11 mouse cellular contexts compared by ENCODE assay signal in the genomic region with DNA sequence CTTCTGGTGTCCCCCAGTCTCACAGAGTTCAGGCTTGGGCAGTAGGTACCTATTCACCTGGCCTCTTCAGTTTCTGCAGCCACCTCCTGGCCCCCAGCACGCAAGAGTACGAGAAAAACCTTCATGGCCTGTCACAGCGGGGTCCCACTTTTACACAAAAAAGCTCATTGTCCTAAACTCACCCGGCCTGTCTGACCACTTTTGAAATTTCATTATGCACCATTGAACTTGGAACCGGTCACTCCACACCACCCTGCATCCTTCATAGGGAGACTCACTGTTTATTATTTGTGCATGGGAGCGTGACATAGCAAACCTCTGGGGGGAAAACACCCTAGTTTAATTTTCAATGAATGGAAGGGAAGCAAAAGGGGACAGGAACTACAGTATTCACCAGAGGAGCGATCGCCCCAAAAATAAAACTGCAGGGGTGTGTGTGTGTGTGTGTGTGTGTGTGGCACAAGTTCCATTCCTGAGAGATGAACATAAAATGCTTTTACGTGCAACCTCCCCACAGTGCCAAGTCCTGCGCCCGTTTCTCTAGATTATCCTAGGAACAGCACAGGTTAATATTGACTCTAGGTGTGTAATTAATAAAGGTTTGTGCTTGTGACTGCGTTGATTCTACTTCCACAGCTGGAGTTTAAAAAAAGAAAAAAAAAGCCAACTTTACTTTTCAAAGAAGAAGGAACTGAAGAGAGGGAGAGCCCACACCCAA. TPM values are rescaled to one million over a fixed set of nuclear protein-coding genes. Genes with fewer than 3 reads are reported as not detected.
DNase-seq lines count a peak whose midpoint lies in the region; ATAC-seq and TF ChIP-seq lines count a peak whose summit lies in the region.
"Had no signal": no experiment of that assay in that cellular context is flagged by ENCODE, and none has a peak within 500 bp of the region (broad histone marks: within the 10 kb centered on the region; RNA-seq: fewer than 3 reads in every experiment).

No protein-coding gene starts in this region.

- H3K4me3 ChIP-seq in forebrain, embryonic 10.5 days, result no peak overlapping the region
- no peak overlapping the region for H3K4me3 ChIP-seq in forebrain, embryonic 12.5 days (replicated peaks)
- H3K4me3 ChIP-seq in midbrain, embryonic 11.5 days (ENCODE audit: low read depth, low read length), result no peak overlapping the region
- H3K4me3 ChIP-seq in midbrain, postnatal 0 days (ENCODE audit: low read depth, low read length), result no peak overlapping the region
- no peak overlapping the region for H3K4me3 ChIP-seq in kidney, embryonic 16.5 days (ENCODE audit: low read length)
- H3K4me3 ChIP-seq in stomach, postnatal 0 days (ENCODE audit: low read depth, low read length), result no peak overlapping the region
- H3K4me3 ChIP-seq: heart, embryonic 10.5 days; limb, embryonic 15.5 days; megakaryocyte, embryonic 14.5 days had no signal

- DNase-seq in forebrain, embryonic 10.5 days (ENCODE audit: extremely low spot score, low spot score), result no peak
- peak; percentile 61 for DNase-seq in midbrain, embryonic 11.5 days (ENCODE audit: low spot score, missing footprints)
- no peak for DNase-seq in midbrain, postnatal 0 days (ENCODE audit: low spot score)
- peak; percentile 23 for DNase-seq in stomach, postnatal 0 days (ENCODE audit: low spot score)
- no peak for DNase-seq in gastrocnemius, postnatal 25 days
- no peak for DNase-seq in spleen, adult 18-20 months

- TF ChIP-seq CTCF in midbrain, postnatal 0 days (IDR thresholded peaks at IDR 0.05), result no peak
- no peak for TF ChIP-seq CTCF in stomach, postnatal 0 days (IDR thresholded peaks at IDR 0.05; ENCODE audit: low read depth)

- no peaks in the 10 kb centered on the region for H3K27me3 ChIP-seq in forebrain, embryonic 10.5 days (ENCODE audit: poor library complexity, severe bottlenecking)
- no peaks in the 10 kb centered on the region for H3K27me3 ChIP-seq in forebrain, embryonic 12.5 days
- no peaks in the 10 kb centered on the region for H3K27me3 ChIP-seq in midbrain, embryonic 11.5 days (ENCODE audit: control insufficient read depth, insufficient read depth, low read length)
- H3K27me3 ChIP-seq in midbrain, postnatal 0 days (ENCODE audit: insufficient read depth, low read length), result no peaks in the 10 kb centered on the region
- H3K27me3 ChIP-seq in kidney, embryonic 16.5 days (ENCODE audit: insufficient read depth, low read length), result no peaks in the 10 kb centered on the region
- no peaks in the 10 kb centered on the region for H3K27me3 ChIP-seq in stomach, postnatal 0 days (ENCODE audit: control insufficient read depth, insufficient read depth, low read length)
- H3K27me3 ChIP-seq: limb, embryonic 15.5 days; megakaryocyte, embryonic 14.5 days had no signal

- 67% methylated on average over 12 of the region's 12 CpGs for WGBS in forebrain, embryonic 10.5 days
- 54% methylated on average over 12 of the region's 12 CpGs for WGBS in forebrain, embryonic 12.5 days
- WGBS in midbrain, embryonic 11.5 days, result 74% methylated on average over 12 of the region's 12 CpGs
- WGBS in midbrain, postnatal 0 days, result 66% methylated on average over 12 of the region's 12 CpGs
- 66% methylated on average over 12 of the region's 12 CpGs for WGBS in kidney, embryonic 16.5 days
- 58% methylated on average over 12 of the region's 12 CpGs for WGBS in stomach, postnatal 0 days

- no peak for TF ChIP-seq EP300 in stomach, postnatal 0 days (optimal IDR thresholded peaks at IDR 0.05)

- H3K36me3 ChIP-seq in forebrain, embryonic 10.5 days (replicated peaks), result peaks cover 11% of the 10 kb centered on the region
- H3K36me3 ChIP-seq in forebrain, embryonic 12.5 days (replicated peaks), result peaks cover 8% of the 10 kb centered on the region
- H3K36me3 ChIP-seq in midbrain, embryonic 11.5 days (ENCODE audit: control insufficient read depth, insufficient read depth, low read length), result peaks cover 2% of the 10 kb centered on the region; the same call in 1 of the 2 replicates
- H3K36me3 ChIP-seq in midbrain, postnatal 0 days (ENCODE audit: insufficient read depth, low read length), result 0 out of 2 replicates have a peak, but pooled peaks cover 3% of the 10 kb centered on the region
- H3K36me3 ChIP-seq in kidney, embryonic 16.5 days (ENCODE audit: insufficient read depth, low read length), result peaks cover 5% of the 10 kb centered on the region
- peaks cover 2% of the 10 kb centered on the region; the same call in 1 of the 2 replicates for H3K36me3 ChIP-seq in stomach, postnatal 0 days (ENCODE audit: control insufficient read depth, insufficient read depth, low read length)

- no peak overlapping the region for H3K9ac ChIP-seq in forebrain, embryonic 12.5 days
- no peak overlapping the region for H3K9ac ChIP-seq in midbrain, embryonic 11.5 days (ENCODE audit: low read length)
- H3K9ac ChIP-seq in midbrain, postnatal 0 days (replicated peaks; ENCODE audit: low read length, poor library complexity, severe bottlenecking), result no peak overlapping the region
- no peak overlapping the region for H3K9ac ChIP-seq in kidney, embryonic 16.5 days (replicated peaks; ENCODE audit: low read length)
- H3K9ac ChIP-seq in stomach, postnatal 0 days (ENCODE audit: low read length), result no peak overlapping the region
- H3K9ac ChIP-seq: limb, embryonic 15.5 days had no signal

- peak overlapping the region; percentile 51 for H3K27ac ChIP-seq in forebrain, embryonic 10.5 days
- H3K27ac ChIP-seq in forebrain, embryonic 12.5 days, result no peak overlapping the region
- H3K27ac ChIP-seq in midbrain, embryonic 11.5 days (ENCODE audit: low read depth, low read length), result no peak overlapping the region
- no peak overlapping the region for H3K27ac ChIP-seq in midbrain, postnatal 0 days (ENCODE audit: low read depth, low read length)
- peak overlapping the region; percentile 78 for H3K27ac ChIP-seq in kidney, embryonic 16.5 days (ENCODE audit: low read length)
- H3K27ac ChIP-seq in stomach, postnatal 0 days (replicated peaks), result no peak overlapping the region
- H3K27ac ChIP-seq: heart, embryonic 10.5 days; limb, embryonic 15.5 days had no signal

- H3K9me3 ChIP-seq in forebrain, embryonic 10.5 days, result peaks cover 11% of the 10 kb centered on the region
- H3K9me3 ChIP-seq in forebrain, embryonic 12.5 days, result peaks cover 4% of the 10 kb centered on the region; the same call in 1 of the 2 replicates
- H3K9me3 ChIP-seq in midbrain, embryonic 11.5 days (ENCODE audit: control insufficient read depth, low read length), result 0 out of 2 replicates have a peak, but pooled peaks cover 3% of the 10 kb centered on the region
- no peaks in the 10 kb centered on the region for H3K9me3 ChIP-seq in midbrain, postnatal 0 days (ENCODE audit: low read length)
- H3K9me3 ChIP-seq in kidney, embryonic 16.5 days (ENCODE audit: low read length), result peaks cover 6% of the 10 kb centered on the region
- no peaks in the 10 kb centered on the region for H3K9me3 ChIP-seq in stomach, postnatal 0 days (ENCODE audit: control insufficient read depth, low read length)
- H3K9me3 ChIP-seq: limb, embryonic 15.5 days had no signal

- ATAC-seq in forebrain, embryonic 12.5 days (ENCODE audit: low FRiP score), result no peak
- no peak for ATAC-seq in midbrain, embryonic 11.5 days (ENCODE audit: low FRiP score)
- no peak for ATAC-seq in midbrain, postnatal 0 days (ENCODE audit: low FRiP score)
- ATAC-seq in kidney, embryonic 16.5 days (ENCODE audit: low FRiP score, low TSS enrichment), result peak; percentile 92
- ATAC-seq in stomach, postnatal 0 days (ENCODE audit: low FRiP score, low TSS enrichment), result peak; percentile 59; the same call in 1 of the 2 replicates

- H3K4me1 ChIP-seq in forebrain, embryonic 10.5 days, result peaks cover 17% of the 10 kb centered on the region
- peaks cover 9% of the 10 kb centered on the region for H3K4me1 ChIP-seq in forebrain, embryonic 12.5 days
- H3K4me1 ChIP-seq in midbrain, embryonic 11.5 days (ENCODE audit: control insufficient read depth, insufficient read depth, low read length), result no peaks in the 10 kb centered on the region
- H3K4me1 ChIP-seq in midbrain, postnatal 0 days (ENCODE audit: insufficient read depth, low read length), result no peaks in the 10 kb centered on the region
- H3K4me1 ChIP-seq in kidney, embryonic 16.5 days (ENCODE audit: insufficient read depth, low read length), result peaks cover 3% of the 10 kb centered on the region
- H3K4me1 ChIP-seq in stomach, postnatal 0 days (replicated peaks; ENCODE audit: control insufficient read depth, insufficient read depth), result no peaks in the 10 kb centered on the region
- H3K4me1 ChIP-seq: heart, embryonic 10.5 days; limb, embryonic 15.5 days; megakaryocyte, embryonic 14.5 days had no signal

- no peak overlapping the region for H3K4me2 ChIP-seq in forebrain, embryonic 12.5 days
- no peak overlapping the region for H3K4me2 ChIP-seq in midbrain, embryonic 11.5 days
- no peak overlapping the region for H3K4me2 ChIP-seq in midbrain, postnatal 0 days (ENCODE audit: low read depth, low read length, poor library complexity, severe bottlenecking)
- H3K4me2 ChIP-seq in kidney, embryonic 16.5 days (replicated peaks; ENCODE audit: low read depth, low read length), result peak overlapping the region; percentile 33
- no peak overlapping the region for H3K4me2 ChIP-seq in stomach, postnatal 0 days (replicated peaks; ENCODE audit: low read depth)
- H3K4me2 ChIP-seq: limb, embryonic 15.5 days had no signal

RNA-seq across cellular contexts. Expression of a gene that starts 36.4 kb away (rescaled TPM):
- polyA plus RNA-seq in forebrain, embryonic 10.5 days (2016; fragmentation: Nextera tagmentation; extraction: Ambion mirVana), result 20.0 and 25.1 TPM in 2 replicates
- 49.4 and 50.5 TPM in 2 replicates for polyA plus RNA-seq in forebrain, embryonic 12.5 days (2016; fragmentation: Nextera tagmentation; extraction: Ambion mirVana)
- 30.3 and 34.3 TPM in 2 replicates for polyA plus RNA-seq in midbrain, embryonic 11.5 days (2014; fragmentation: Nextera tagmentation; extraction: Ambion mirVana)
- total RNA-seq in midbrain, postnatal 0 days (2014; rRNA removed), result 123 and 125 TPM in 2 replicates
- polyA plus RNA-seq in midbrain, postnatal 0 days (2015; fragmentation: Nextera tagmentation; extraction: Ambion mirVana), result 35.7 and 42.8 TPM in 2 replicates
- 9.4 and 13.8 TPM in 2 replicates for polyA plus RNA-seq in kidney, embryonic 16.5 days (2015; fragmentation: Nextera tagmentation; extraction: Ambion mirVana)
- polyA plus RNA-seq in stomach, postnatal 0 days (2015; fragmentation: Nextera tagmentation; extraction: Ambion mirVana), result 5.1 and 5.7 TPM in 2 replicates
- 1 to 10 TPM; 6.7 to 9.2 TPM for total RNA-seq in gastrocnemius, postnatal 25 days (2021)

RNA-seq across cellular contexts. Expression of a gene that starts 50.8 kb away (rescaled TPM):
- polyA plus RNA-seq in forebrain, embryonic 10.5 days (2016; fragmentation: Nextera tagmentation; extraction: Ambion mirVana), result 35.5 and 36.0 TPM in 2 replicates
- 46.0 and 46.8 TPM in 2 replicates for polyA plus RNA-seq in forebrain, embryonic 12.5 days (2016; fragmentation: Nextera tagmentation; extraction: Ambion mirVana)
- 47.0 and 47.8 TPM in 2 replicates for polyA plus RNA-seq in midbrain, embryonic 11.5 days (2014; fragmentation: Nextera tagmentation; extraction: Ambion mirVana)
- total RNA-seq in midbrain, postnatal 0 days (2014; rRNA removed), result 44.1 and 56.0 TPM in 2 replicates
- polyA plus RNA-seq in midbrain, postnatal 0 days (2015; fragmentation: Nextera tagmentation; extraction: Ambion mirVana), result 28.5 and 29.3 TPM in 2 replicates
- polyA plus RNA-seq in kidney, embryonic 16.5 days (2015; fragmentation: Nextera tagmentation; extraction: Ambion mirVana), result 36.7 and 38.8 TPM in 2 replicates
- polyA plus RNA-seq in stomach, postnatal 0 days (2015; fragmentation: Nextera tagmentation; extraction: Ambion mirVana), result 14.8 and 14.9 TPM in 2 replicates
- total RNA-seq in gastrocnemius, postnatal 25 days (2021), result 10 to 100 TPM; 15.5 to 17.1 TPM

RNA-seq across cellular contexts. Expression of a gene that starts 51.0 kb away (rescaled TPM):
- polyA plus RNA-seq in forebrain, embryonic 10.5 days (2016; fragmentation: Nextera tagmentation; extraction: Ambion mirVana), result 51.2 and 54.0 TPM in 2 replicates
- polyA plus RNA-seq in forebrain, embryonic 12.5 days (2016; fragmentation: Nextera tagmentation; extraction: Ambion mirVana), result 44.8 and 47.9 TPM in 2 replicates
- 49.0 and 50.5 TPM in 2 replicates for polyA plus RNA-seq in midbrain, embryonic 11.5 days (2014; fragmentation: Nextera tagmentation; extraction: Ambion mirVana)
- 13.4 and 24.1 TPM in 2 replicates for total RNA-seq in midbrain, postnatal 0 days (2014; rRNA removed)
- polyA plus RNA-seq in midbrain, postnatal 0 days (2015; fragmentation: Nextera tagmentation; extraction: Ambion mirVana), result 27.2 and 31.5 TPM in 2 replicates
- polyA plus RNA-seq in kidney, embryonic 16.5 days (2015; fragmentation: Nextera tagmentation; extraction: Ambion mirVana), result 38.2 and 38.6 TPM in 2 replicates
- polyA plus RNA-seq in stomach, postnatal 0 days (2015; fragmentation: Nextera tagmentation; extraction: Ambion mirVana), result 28.1 and 37.1 TPM in 2 replicates
- 10 to 100 TPM; 27.2 to 35.8 TPM for total RNA-seq in gastrocnemius, postnatal 25 days (2021)

Comparison
In these comparisons a context has a peak if more than half of its experiments do, and no peak if none do; other contexts are left out.
1. DNase-seq: peak in midbrain, embryonic 11.5 days (single experiment) and stomach, postnatal 0 days (single experiment); none in forebrain, embryonic 10.5 days (single experiment), midbrain, postnatal 0 days (single experiment), gastrocnemius, postnatal 25 days (single experiment) and spleen, adult 18-20 months (0 of 2).
2. H3K27ac ChIP-seq: peak in forebrain, embryonic 10.5 days (single experiment) and kidney, embryonic 16.5 days (single experiment); none in forebrain, embryonic 12.5 days (single experiment), midbrain, embryonic 11.5 days (single experiment), midbrain, postnatal 0 days (single experiment) and stomach, postnatal 0 days (single experiment).
3. ATAC-seq: peak in kidney, embryonic 16.5 days (single experiment) and stomach, postnatal 0 days (single experiment); none in forebrain, embryonic 12.5 days (single experiment), midbrain, embryonic 11.5 days (single experiment) and midbrain, postnatal 0 days (single experiment).